Mouse (Mus musculus): ENCODE measurements around the gene Naa38. TPM values are rescaled to one million over a fixed set of nuclear protein-coding genes. Genes with fewer than 3 reads are reported as not detected.
A peak's percentile ranks its signal among the peaks of the same experiment; 100 is the strongest.

Naa38 gene
- polyA plus RNA-seq, 1 experiment from 2014 or later = 164 TPM

- peak overlapping the region; percentile 21; the same call in 1 of the 2 replicates for H3K4me2 ChIP-seq (replicated peaks; ENCODE audit: low read depth)
- peaks cover 8% of the 10 kb centered on the region; the same call in 1 of the 2 replicates for H3K4me1 ChIP-seq (replicated peaks; ENCODE audit: control insufficient read depth, insufficient read depth, low read length)
- 0 out of 2 replicates have a peak overlapping the region, but pooled peaks have one; percentile 31 for H3K27ac ChIP-seq (ENCODE audit: low read depth, low read length)
- H3K36me3 ChIP-seq (ENCODE audit: control insufficient read depth, insufficient read depth) = peaks cover 8% of the 10 kb centered on the region; the same call in 1 of the 2 replicates
- no peaks in the 10 kb centered on the region for H3K27me3 ChIP-seq (replicated peaks; ENCODE audit: control insufficient read depth, insufficient read depth, low read length)
- H3K9ac ChIP-seq (ENCODE audit: low read depth, low read length) = no peak overlapping the region
- 34% methylated on average over 12 of the region's 12 CpGs for WGBS
- H3K4me3 ChIP-seq (ENCODE audit: low read depth, low read length) = no peak overlapping the region
- no peak for TF ChIP-seq CTCF (IDR thresholded peaks at IDR 0.05; ENCODE audit: low read depth)
- no peak for ATAC-seq
- H3K9me3 ChIP-seq (ENCODE audit: control insufficient read depth) = no peaks in the 10 kb centered on the region
These were observed 23.1 kb upstream of the Naa38 start for GRCm38 (mm10) chr11:69372056-69372779.

GRCm38 (mm10) chr11:69372780-69373170 lies 22.5 kb upstream of the Naa38 start:
- TF ChIP-seq CTCF (IDR thresholded peaks at IDR 0.05; ENCODE audit: low read depth) = peak; percentile 72

GRCm38 (mm10) chr11:69373223-69373965 lies 21.9 kb upstream of the Naa38 start:
- H3K4me1 ChIP-seq (replicated peaks; ENCODE audit: control insufficient read depth, insufficient read depth, low read length) = peaks cover 10% of the 10 kb centered on the region; the same call in 1 of the 2 replicates
- ATAC-seq = no peak
- no peak overlapping the region for H3K27ac ChIP-seq (ENCODE audit: low read depth, low read length)
- H3K9ac ChIP-seq (ENCODE audit: low read depth, low read length) = no peak overlapping the region
- no peak overlapping the region for H3K4me3 ChIP-seq (ENCODE audit: low read depth, low read length)
- H3K9me3 ChIP-seq (ENCODE audit: control insufficient read depth) = no peaks in the 10 kb centered on the region
- H3K4me2 ChIP-seq (replicated peaks; ENCODE audit: low read depth) = no peak overlapping the region
- no peak for TF ChIP-seq CTCF (IDR thresholded peaks at IDR 0.05; ENCODE audit: low read depth)
- H3K36me3 ChIP-seq (ENCODE audit: control insufficient read depth, insufficient read depth) = peaks cover 8% of the 10 kb centered on the region; the same call in 1 of the 2 replicates
- H3K27me3 ChIP-seq (replicated peaks; ENCODE audit: control insufficient read depth, insufficient read depth, low read length) = no peaks in the 10 kb centered on the region
- 84% methylated on average over 16 of the region's 16 CpGs for WGBS

More at GRCm38 (mm10) chr11:69372780-69373170, 22.5 kb upstream of the Naa38 start:
- 58% methylated on average over 3 of the region's 3 CpGs for WGBS
- Histone ChIP-seq H3K27me3 (replicated peaks; ENCODE audit: control insufficient read depth, insufficient read depth, low read length) (no peaks in the 10 kb centered on the region), H3K4me1 (replicated peaks; ENCODE audit: control insufficient read depth, insufficient read depth, low read length) (peaks cover 10% of the 10 kb centered on the region; the same call in 1 of the 2 replicates), H3K9me3 (ENCODE audit: control insufficient read depth) (no peaks in the 10 kb centered on the region), H3K27ac (ENCODE audit: low read depth, low read length) (no peak overlapping the region), H3K4me2 (replicated peaks; ENCODE audit: low read depth) (no peak overlapping the region), H3K9ac (ENCODE audit: low read depth, low read length) (no peak overlapping the region), H3K36me3 (ENCODE audit: control insufficient read depth, insufficient read depth) (peaks cover 8% of the 10 kb centered on the region; the same call in 1 of the 2 replicates), H3K4me3 (ENCODE audit: low read depth, low read length) (no peak overlapping the region)
- ATAC-seq = no peak

- Histone ChIP-seq H3K27ac (ENCODE audit: low read depth, low read length) (no peak overlapping the region), H3K4me2 (replicated peaks; ENCODE audit: low read depth) (no peak overlapping the region), H3K9ac (ENCODE audit: low read depth, low read length) (no peak overlapping the region), H3K4me1 (replicated peaks; ENCODE audit: control insufficient read depth, insufficient read depth, low read length) (peaks cover 10% of the 10 kb centered on the region; the same call in 1 of the 2 replicates), H3K9me3 (ENCODE audit: control insufficient read depth) (no peaks in the 10 kb centered on the region), H3K27me3 (replicated peaks; ENCODE audit: control insufficient read depth, insufficient read depth, low read length) (no peaks in the 10 kb centered on the region), H3K4me3 (ENCODE audit: low read depth, low read length) (no peak overlapping the region), H3K36me3 (ENCODE audit: control insufficient read depth, insufficient read depth) (peaks cover 8% of the 10 kb centered on the region; the same call in 1 of the 2 replicates)
- WGBS = 88% methylated on average over 4 of the region's 4 CpGs
- no peak for ATAC-seq
- TF ChIP-seq CTCF (IDR thresholded peaks at IDR 0.05; ENCODE audit: low read depth) = no peak
These were observed 19.6 kb upstream of the Naa38 start for GRCm38 (mm10) chr11:69375646-69376045.

- H3K9ac ChIP-seq (ENCODE audit: low read depth, low read length) = no peak overlapping the region
- no peak overlapping the region for H3K4me3 ChIP-seq (ENCODE audit: low read depth, low read length)
- no peaks in the 10 kb centered on the region for H3K9me3 ChIP-seq (ENCODE audit: control insufficient read depth)
- peaks cover 8% of the 10 kb centered on the region; the same call in 1 of the 2 replicates for H3K36me3 ChIP-seq (ENCODE audit: control insufficient read depth, insufficient read depth)
- peak overlapping the region; percentile 45 for H3K4me2 ChIP-seq (replicated peaks; ENCODE audit: low read depth)
- H3K27me3 ChIP-seq (replicated peaks; ENCODE audit: control insufficient read depth, insufficient read depth, low read length) = no peaks in the 10 kb centered on the region
- peak overlapping the region; percentile 79 for H3K27ac ChIP-seq (ENCODE audit: low read depth, low read length)
- TF ChIP-seq CTCF (IDR thresholded peaks at IDR 0.05; ENCODE audit: low read depth) = no peak
- 38% methylated on average over 3 of the region's 3 CpGs for WGBS
- 0 out of 2 replicates have a peak, but pooled peaks cover 2% of the 10 kb centered on the region for H3K4me1 ChIP-seq (replicated peaks; ENCODE audit: control insufficient read depth, insufficient read depth, low read length)
- ATAC-seq = peak; percentile 95
These were observed 17.5 kb upstream of the Naa38 start for GRCm38 (mm10) chr11:69377766-69378165.

GRCm38 (mm10) chr11:69379600-69379999 lies 15.7 kb upstream of the Naa38 start:
- Histone ChIP-seq H3K4me1 (replicated peaks; ENCODE audit: control insufficient read depth, insufficient read depth, low read length) (0 out of 2 replicates have a peak, but pooled peaks cover 2% of the 10 kb centered on the region), H3K27ac (ENCODE audit: low read depth, low read length) (no peak overlapping the region; the same call in 1 of the 2 replicates), H3K9ac (ENCODE audit: low read depth, low read length) (no peak overlapping the region), H3K27me3 (replicated peaks; ENCODE audit: control insufficient read depth, insufficient read depth, low read length) (no peaks in the 10 kb centered on the region), H3K4me3 (ENCODE audit: low read depth, low read length) (no peak overlapping the region), H3K36me3 (ENCODE audit: control insufficient read depth, insufficient read depth) (0 out of 2 replicates have a peak, but pooled peaks cover 2% of the 10 kb centered on the region), H3K4me2 (replicated peaks; ENCODE audit: low read depth) (no peak overlapping the region), H3K9me3 (ENCODE audit: control insufficient read depth) (no peaks in the 10 kb centered on the region)
- TF ChIP-seq CTCF (IDR thresholded peaks at IDR 0.05; ENCODE audit: low read depth) = no peak
- WGBS = 76% methylated on average over 3 of the region's 3 CpGs
- ATAC-seq = no peak

Measured in intestine, postnatal 0 days (tissue).